37 mouse cellular contexts compared by ENCODE assay signal in genomic region chr9:54544212-54544953, GRCm38 (mm10). TPM values are rescaled to one million over a fixed set of nuclear protein-coding genes. Genes with fewer than 3 reads are reported as not detected.
"Had no signal": no experiment of that assay in that cellular context is flagged by ENCODE, and none has a peak within 500 bp of the region (broad histone marks: within the 10 kb centered on the region; RNA-seq: fewer than 3 reads in every experiment).

No protein-coding gene starts in this region.

- H3K4me3 ChIP-seq: embryonic facial prominence, embryonic 10.5 days; embryonic facial prominence, embryonic 12.5 days; embryonic facial prominence, embryonic 13.5 days; embryonic facial prominence, embryonic 15.5 days; erythroblast, embryonic 14.5 days; forebrain, embryonic 10.5 days; forebrain, embryonic 13.5 days; forebrain, embryonic 15.5 days; gastrocnemius, adult 2 months; heart, adult 2 months had no signal

- ATAC-seq: forebrain, embryonic 13.5 days; forebrain, embryonic 14.5 days; forebrain, embryonic 15.5 days; forebrain, embryonic 16.5 days; forebrain, postnatal 0 days had no signal

- DNase-seq: cerebellum, adult 8-10 months; cerebellum, adult 9-10 months; cerebellum, adult 9-11 months; cerebellum, postnatal 10 days; cerebellum, postnatal 14 days; cerebellum, postnatal 25 days; cerebellum, postnatal 36 days; embryo, embryonic 11 days; forebrain, postnatal 0 days; gastrocnemius, adult 2 months; gastrocnemius, postnatal 10 days; gastrocnemius, postnatal 14 days; gastrocnemius, postnatal 25 days; gastrocnemius, postnatal 36 days; heart, adult 11 months; heart, adult 18-20 months; heart, adult 2 months had no signal

- H3K9ac ChIP-seq: embryonic facial prominence, embryonic 12.5 days; embryonic facial prominence, embryonic 13.5 days; embryonic facial prominence, embryonic 15.5 days; forebrain, embryonic 13.5 days; forebrain, embryonic 15.5 days; forebrain, postnatal 0 days had no signal

- H3K9me3 ChIP-seq: embryonic facial prominence, embryonic 10.5 days; embryonic facial prominence, embryonic 12.5 days; embryonic facial prominence, embryonic 13.5 days; embryonic facial prominence, embryonic 15.5 days; forebrain, embryonic 10.5 days; forebrain, embryonic 13.5 days; forebrain, embryonic 15.5 days had no signal

- H3K36me3 ChIP-seq: embryonic facial prominence, embryonic 10.5 days; embryonic facial prominence, embryonic 12.5 days; embryonic facial prominence, embryonic 15.5 days; forebrain, embryonic 10.5 days; forebrain, embryonic 15.5 days had no signal

- H3K4me1 ChIP-seq: embryonic facial prominence, embryonic 12.5 days; embryonic facial prominence, embryonic 13.5 days; embryonic facial prominence, embryonic 15.5 days; forebrain, embryonic 13.5 days; forebrain, embryonic 15.5 days had no signal

- H3K27me3 ChIP-seq: embryonic facial prominence, embryonic 12.5 days; embryonic facial prominence, embryonic 13.5 days; embryonic facial prominence, embryonic 15.5 days; forebrain, embryonic 13.5 days; forebrain, embryonic 15.5 days had no signal

- H3K4me2 ChIP-seq: embryonic facial prominence, embryonic 12.5 days; embryonic facial prominence, embryonic 13.5 days; embryonic facial prominence, embryonic 15.5 days; forebrain, embryonic 13.5 days; forebrain, embryonic 15.5 days had no signal

- H3K27ac ChIP-seq: embryonic facial prominence, embryonic 12.5 days; embryonic facial prominence, embryonic 13.5 days; embryonic facial prominence, embryonic 15.5 days; forebrain, embryonic 10.5 days; forebrain, embryonic 13.5 days; forebrain, embryonic 15.5 days; gastrocnemius, adult 2 months; heart, adult 2 months had no signal

RNA-seq across cellular contexts. Expression of gene Sh2d7, which starts 5.6 kb away (rescaled TPM):
- total RNA-seq: common myeloid progenitor, adult 5-6 weeks; forebrain, postnatal 0 days; gastrocnemius, adult 18-20 months; gastrocnemius, adult 2 months; gastrocnemius, adult 8-10 months; gastrocnemius, postnatal 10 days; gastrocnemius, postnatal 14 days; gastrocnemius, postnatal 25 days; gastrocnemius, postnatal 36 days; gastrocnemius, postnatal 4 days; granulocyte monocyte progenitor cell, adult 5-6 weeks; heart, adult 2 months; heart, adult 8-10 months had no signal
- polyA plus RNA-seq: embryonic facial prominence, embryonic 10.5 days; embryonic facial prominence, embryonic 11.5 days; embryonic facial prominence, embryonic 13.5 days; embryonic facial prominence, embryonic 14.5 days; erythroblast, embryonic 14.5 days; forebrain, embryonic 10.5 days; forebrain, embryonic 11.5 days; forebrain, postnatal 0 days; gonadal fat pad, adult 2 months had no signal

RNA-seq across cellular contexts. Expression of gene Cib2, which starts 15.6 kb away (rescaled TPM):
- total RNA-seq: common myeloid progenitor, adult 5-6 weeks had no signal
